Mouse (Mus musculus) ES-E14 (cell line): ENCODE measurements around the gene Nup43. TPM values are rescaled to one million over a fixed set of nuclear protein-coding genes. Genes with fewer than 3 reads are reported as not detected.

Experiments
- DNase-seq: peaks from one replicate; pipeline ENCODE4 v3.0.0-alpha.2; 2013; ENCODE audit warnings: low read depth, low spot score
- H3K27ac ChIP-seq: 2 replicates; pipeline ENCODE4 v1.5.1; 2012; ENCODE audit warnings: low read depth, mild to moderate bottlenecking, low read length, moderate library complexity, mixed read lengths; ENCODE audit not compliant: poor library complexity, insufficient read depth, severe bottlenecking
- H3K36me3 ChIP-seq: 2 replicates; pipeline ENCODE4 v1.6.1; 2012; ENCODE audit warnings: mild to moderate bottlenecking, low read length, moderate library complexity, mixed read lengths; ENCODE audit not compliant: control insufficient read depth, poor library complexity, insufficient read depth, severe bottlenecking
- H3K4me1 ChIP-seq, 2 experiments: fragments of 150-350 bp in 1 of 2; sonication (generic) in 1 of 2; 2 replicates each; pipeline ENCODE4 v1.6.1; 2012; ENCODE audit warnings: low read length in 2 of 2, mild to moderate bottlenecking in 1 of 2, mixed read lengths in 1 of 2; ENCODE audit not compliant: control insufficient read depth in 2 of 2, insufficient read depth in 2 of 2, poor library complexity in 1 of 2
- H3K4me3 ChIP-seq, 2 experiments: fragments of 150-350 bp in 1 of 2; sonication (generic) in 1 of 2; 2 replicates each; pipeline ENCODE4 v1.5.1; 2012; ENCODE audit warnings: low read length in 2 of 2, low read depth in 1 of 2, mild to moderate bottlenecking in 1 of 2, mixed read lengths in 1 of 2; ENCODE audit not compliant: insufficient read depth in 1 of 2, poor library complexity in 1 of 2, severe bottlenecking in 1 of 2
- H3K9ac ChIP-seq: 2 replicates; pipeline ENCODE4 v1.6.1; 2012; ENCODE audit warnings: low read depth, mild to moderate bottlenecking, low read length, mixed read lengths; ENCODE audit not compliant: poor library complexity, insufficient read depth, severe bottlenecking
- H3K9me3 ChIP-seq: fragments of 150-350 bp; sonication (generic); 2 replicates; pipeline ENCODE4 v1.6.1; 2012; ENCODE audit warnings: low read depth, mild to moderate bottlenecking, low read length; ENCODE audit not compliant: control insufficient read depth, insufficient read depth
- CHD2 ChIP-seq: IDR thresholded peaks from 2 replicates; pipeline ENCODE4 v1.6.1; 2014; ENCODE audit warnings: mild to moderate bottlenecking, low read depth, low read length, inconsistent platforms
- HCFC1 ChIP-seq: IDR thresholded peaks from 2 replicates; pipeline ENCODE4 v1.6.1; 2012; ENCODE audit warnings: low read length, inconsistent platforms, borderline replicate concordance; ENCODE audit not compliant: insufficient read depth
- MAFK ChIP-seq: IDR thresholded peaks from 2 replicates; pipeline ENCODE4 v1.6.1; 2014; ENCODE audit warnings: mild to moderate bottlenecking, low read depth, low read length, inconsistent platforms; ENCODE audit not compliant: insufficient read depth
- ZC3H11A ChIP-seq: IDR thresholded peaks from 2 replicates; pipeline ENCODE4 v1.6.1; 2012; ENCODE audit warnings: low read depth, mild to moderate bottlenecking, inconsistent platforms, low read length, borderline replicate concordance
- ZNF384 ChIP-seq: IDR thresholded peaks from 2 replicates; pipeline ENCODE4 v1.6.1; 2012; ENCODE audit warnings: low read depth, low read length, inconsistent platforms
- in situ Hi-C, 2 experiments: fragments of 600-800 bp; cut with MboI; formaldehyde crosslinking; loops; one replicate each; pipeline ENCODE4 v1.15.1; 2025; ENCODE audit warnings: low sequenced_read_pairs in 2 of 2, inconsistent platforms in 1 of 2; ENCODE audit not compliant: unreplicated experiment in 2 of 2
- total RNA-seq: library from RNA; depleted of rRNA; stranded (reverse); fragments of 300-350 nt; gene quantifications from 2 replicates; pipeline ENCODE4 v1.2.3, GENCODE M21; 2012

Gene Nup43
- total RNA-seq, 1 experiment, result 81.1 TPM

GRCm38 (mm10) chr10:7686902-7687301, 19.6 kb downstream of the Nup43 start:
- Histone ChIP-seq H3K9ac (no peak overlapping the region), H3K36me3 (peaks cover under 1% of the 10 kb centered on the region), H3K4me1 (no peaks in the 10 kb centered on the region), H3K9me3 (no peaks in the 10 kb centered on the region), H3K27ac (no peak overlapping the region), H3K4me3 (no peak overlapping the region)
- in situ Hi-C loops, result no loop called here
- no peak for DNase-seq
- TF ChIP-seq ZNF384 (no peak), CHD2 (no peak), HCFC1 (no peak), MAFK (no peak), ZC3H11A (no peak)

DNA sequence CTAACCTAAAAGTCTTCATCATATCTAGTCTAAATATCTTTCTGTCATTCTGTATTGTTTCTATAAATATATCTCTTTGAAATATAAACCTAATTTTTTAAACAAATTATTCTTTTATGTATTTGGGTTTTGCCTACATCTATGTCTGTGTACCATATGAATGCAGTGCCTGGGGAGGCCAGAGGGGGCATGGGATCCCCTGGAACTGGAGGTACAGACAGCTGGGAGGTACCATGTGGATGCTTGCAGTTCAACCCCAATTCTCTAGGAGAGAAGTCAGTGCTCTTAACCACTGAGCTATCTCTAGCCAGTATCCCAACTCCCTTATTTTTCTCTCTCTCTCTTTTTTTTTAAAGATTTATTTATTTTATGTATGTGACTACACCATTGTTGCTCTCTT, 28.0 kb downstream of the Nup43 start:
- Histone ChIP-seq H3K9ac (no peak overlapping the region), H3K9me3 (no peaks in the 10 kb centered on the region), H3K27ac (no peak overlapping the region), H3K4me1 (no peaks in the 10 kb centered on the region), H3K4me3 (no peak overlapping the region), H3K36me3 (peaks cover 22% of the 10 kb centered on the region)
- TF ChIP-seq MAFK, result no peak
- in situ Hi-C loops, result no loop called here
- no peak for DNase-seq

- H3K9ac ChIP-seq, result no peak overlapping the region
- no peak overlapping the region for H3K4me3 ChIP-seq
- in situ Hi-C loops, result no loop called here
- peaks cover 31% of the 10 kb centered on the region for H3K36me3 ChIP-seq
- no peaks in the 10 kb centered on the region for H3K9me3 ChIP-seq
- DNase-seq, result no peak
- 0 out of 4 replicates have a peak, but pooled peaks cover 0 to 3% of the 10 kb centered on the region in 2 experiments for H3K4me1 ChIP-seq
- no peak for TF ChIP-seq HCFC1
- TF ChIP-seq ZC3H11A, result no peak
- no peak overlapping the region for H3K27ac ChIP-seq
Measured at GRCm38 (mm10) chr10:7700120-7700519, 32.8 kb downstream of the Nup43 start.

DNA sequence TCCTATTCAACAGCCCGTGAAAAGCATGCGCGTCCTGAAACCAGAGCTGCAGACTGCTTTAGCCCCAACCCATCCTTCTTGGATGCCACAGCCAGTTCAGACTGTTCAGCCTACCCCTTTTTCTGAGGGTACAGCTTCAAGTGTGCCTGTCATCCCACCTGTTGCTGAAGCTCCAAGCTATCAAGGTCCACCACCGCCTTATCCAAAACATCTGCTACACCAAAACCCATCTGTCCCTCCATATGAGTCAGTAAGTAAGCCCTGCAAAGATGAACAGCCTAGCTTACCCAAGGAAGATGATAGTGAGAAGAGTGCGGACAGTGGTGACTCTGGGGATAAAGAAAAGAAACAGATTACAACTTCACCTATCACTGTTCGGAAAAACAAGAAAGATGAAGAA, 35.3 kb downstream of the Nup43 start:
- no peaks in the 10 kb centered on the region for H3K9me3 ChIP-seq
- no peak for DNase-seq
- in situ Hi-C loops, result no loop called here
- H3K36me3 ChIP-seq, result peaks cover 29% of the 10 kb centered on the region
- H3K9ac ChIP-seq, result no peak overlapping the region
- no peak overlapping the region for H3K4me3 ChIP-seq
- 0 out of 4 replicates have a peak, but pooled peaks cover 0 to 3% of the 10 kb centered on the region in 2 experiments for H3K4me1 ChIP-seq
- TF ChIP-seq CHD2 (no peak), ZC3H11A (no peak), MAFK (no peak), ZNF384 (no peak), HCFC1 (no peak)
- no peak overlapping the region for H3K27ac ChIP-seq

DNA sequence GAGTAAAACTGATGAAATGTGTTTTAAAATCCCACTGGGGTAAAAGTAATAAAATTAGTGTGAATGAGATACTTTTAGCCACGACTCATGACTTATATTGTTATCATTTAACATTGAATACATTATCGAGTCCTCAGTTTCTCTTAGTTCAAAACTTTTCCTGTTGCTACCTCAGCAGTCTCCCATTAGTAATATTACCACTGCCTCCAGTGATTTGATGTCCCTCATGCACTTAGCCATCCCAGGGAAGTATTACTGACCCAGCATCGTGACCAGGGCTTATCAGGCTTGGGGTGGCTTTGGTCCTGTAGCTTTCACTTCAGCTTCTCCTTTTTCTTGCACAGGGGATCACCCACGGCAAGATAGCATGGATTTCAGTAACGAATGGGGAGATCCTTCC, 42.8 kb downstream of the Nup43 start:
- DNase-seq, result no peak
- in situ Hi-C loops, result no loop called here
- TF ChIP-seq MAFK (no peak), ZNF384 (no peak), HCFC1 (no peak), CHD2 (no peak), ZC3H11A (no peak)
- Histone ChIP-seq H3K36me3 (peaks cover 7% of the 10 kb centered on the region), H3K27ac (no peak overlapping the region), H3K9me3 (no peaks in the 10 kb centered on the region), H3K9ac (no peak overlapping the region), H3K4me1 (no peaks in the 10 kb centered on the region), H3K4me3 (no peak overlapping the region)
